Mouse (Mus musculus) hindbrain, embryonic 12.5 days (tissue): ENCODE data around the gene Gm20388. TPM values are rescaled to one million over a fixed set of nuclear protein-coding genes. Genes with fewer than 3 reads are reported as not detected.

ENCODE experiments used
- ATAC-seq: fragments of 200-750 bp; cut with Nextera tagmentation; 2 replicates; pipeline ENCODE4 v1.8.0; 2017; ENCODE audit warnings: moderate TSS enrichment; ENCODE audit not compliant: low FRiP score
- H3K27ac ChIP-seq: fragments of 300-500 bp; sonication (generic); 2 replicates; pipeline ENCODE4 v1.5.1; 2016; ENCODE audit warnings: mild to moderate bottlenecking
- H3K27me3 ChIP-seq: fragments of 300-500 bp; sonication (generic); 2 replicates; pipeline ENCODE4 v1.6.1; 2016; ENCODE audit warnings: mild to moderate bottlenecking
- H3K36me3 ChIP-seq: fragments of 300-500 bp; sonication (generic); 2 replicates; pipeline ENCODE4 v1.6.1; 2016; ENCODE audit warnings: mild to moderate bottlenecking
- H3K4me1 ChIP-seq: fragments of 300-500 bp; sonication (generic); 2 replicates; pipeline ENCODE4 v1.6.1; 2016
- H3K4me2 ChIP-seq: fragments of 300-500 bp; sonication (generic); replicated peaks from 2 replicates; pipeline ENCODE4 v1.6.1; 2016; ENCODE audit warnings: mild to moderate bottlenecking
- H3K4me3 ChIP-seq: fragments of 300-500 bp; sonication (generic); 2 replicates; pipeline ENCODE4 v1.5.1; 2016; ENCODE audit warnings: mild to moderate bottlenecking
- H3K9ac ChIP-seq: fragments of 300-500 bp; sonication (generic); 2 replicates; pipeline ENCODE4 v1.6.1; 2016; ENCODE audit warnings: mild to moderate bottlenecking, moderate library complexity
- H3K9me3 ChIP-seq: fragments of 300-500 bp; sonication (generic); replicated peaks from 2 replicates; pipeline ENCODE4 v1.6.1; 2016; ENCODE audit warnings: mild to moderate bottlenecking
- WGBS: fragments of 180-500 bp; shearing (Covaris S2); methylation state at CpG from one replicate; pipeline ENCODE4 v1.1.7; 2016; 5-methylcytosine and 5-hydroxymethylcytosine counted together
- polyA plus RNA-seq: library from polyadenylated mRNA; unstranded; fragments of >200 nt; fragmentation: Nextera tagmentation; extraction: Ambion mirVana; gene quantifications from 2 replicates; pipeline ENCODE4 v1.2.1, GENCODE M21; 2016

Gene Gm20388
- polyA plus RNA-seq, 1 experiment from 2014 or later, result not detected

- Histone ChIP-seq H3K9me3 (no peaks in the 10 kb centered on the region), H3K4me1 (peaks cover 11% of the 10 kb centered on the region), H3K4me2 (no peak overlapping the region), H3K36me3 (peaks cover 46% of the 10 kb centered on the region), H3K4me3 (no peak overlapping the region), H3K27me3 (no peaks in the 10 kb centered on the region), H3K27ac (no peak overlapping the region), H3K9ac (no peak overlapping the region)
- WGBS, result 77% methylated on average over 22 of the region's 22 CpGs
- no peak for ATAC-seq
These were observed 2107.6 kb downstream of the Gm20388 start for GRCm38 (mm10) chr8:122018046-122018831.

DNA sequence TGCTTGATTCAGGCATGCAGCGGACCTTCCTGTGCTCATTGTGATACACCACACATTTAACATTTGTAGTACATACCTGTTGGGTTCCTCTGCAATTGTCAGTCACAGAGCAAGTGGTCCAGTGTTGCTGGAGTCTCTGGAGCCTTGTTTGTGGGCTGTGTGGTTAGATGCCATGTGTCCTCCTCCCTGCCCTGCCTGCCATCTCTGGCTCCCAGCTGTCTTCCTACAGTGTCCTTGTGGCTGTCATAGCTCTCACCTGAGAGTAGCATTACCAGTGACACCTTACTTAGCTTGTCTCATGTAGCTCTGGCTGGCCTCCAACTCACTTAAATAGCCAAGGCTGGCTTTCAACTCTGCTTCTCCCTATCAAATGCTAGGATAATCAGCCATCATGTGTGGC is 2108.5 kb downstream of the Gm20388 start:
- ATAC-seq, result no peak
- Histone ChIP-seq H3K9ac (no peak overlapping the region), H3K9me3 (no peaks in the 10 kb centered on the region), H3K36me3 (peaks cover 53% of the 10 kb centered on the region), H3K4me2 (no peak overlapping the region), H3K27ac (no peak overlapping the region), H3K4me3 (no peak overlapping the region), H3K4me1 (peaks cover 11% of the 10 kb centered on the region), H3K27me3 (no peaks in the 10 kb centered on the region)
- WGBS, result 97% methylated on average over 1 of the region's 1 CpGs

GRCm38 (mm10) chr8:122020050-122020771 is 2109.6 kb downstream of the Gm20388 start:
- no peak for ATAC-seq
- H3K4me1 ChIP-seq, result peaks cover 11% of the 10 kb centered on the region; the same call in 1 of the 2 replicates
- no peaks in the 10 kb centered on the region for H3K9me3 ChIP-seq
- no peak overlapping the region for H3K27ac ChIP-seq
- no peaks in the 10 kb centered on the region for H3K27me3 ChIP-seq
- peaks cover 62% of the 10 kb centered on the region for H3K36me3 ChIP-seq
- 86% methylated on average over 8 of the region's 8 CpGs for WGBS
- no peak overlapping the region for H3K9ac ChIP-seq
- no peak overlapping the region for H3K4me2 ChIP-seq
- H3K4me3 ChIP-seq, result no peak overlapping the region

- Histone ChIP-seq H3K4me1 (peaks cover 11% of the 10 kb centered on the region; the same call in 1 of the 2 replicates), H3K9ac (no peak overlapping the region), H3K4me3 (no peak overlapping the region), H3K36me3 (peaks cover 73% of the 10 kb centered on the region), H3K4me2 (no peak overlapping the region), H3K9me3 (no peaks in the 10 kb centered on the region), H3K27ac (no peak overlapping the region), H3K27me3 (no peaks in the 10 kb centered on the region)
- 85% methylated on average over 2 of the region's 2 CpGs for WGBS
- no peak for ATAC-seq
These were observed 2111.1 kb downstream of the Gm20388 start for GRCm38 (mm10) chr8:122021725-122022124.

DNA sequence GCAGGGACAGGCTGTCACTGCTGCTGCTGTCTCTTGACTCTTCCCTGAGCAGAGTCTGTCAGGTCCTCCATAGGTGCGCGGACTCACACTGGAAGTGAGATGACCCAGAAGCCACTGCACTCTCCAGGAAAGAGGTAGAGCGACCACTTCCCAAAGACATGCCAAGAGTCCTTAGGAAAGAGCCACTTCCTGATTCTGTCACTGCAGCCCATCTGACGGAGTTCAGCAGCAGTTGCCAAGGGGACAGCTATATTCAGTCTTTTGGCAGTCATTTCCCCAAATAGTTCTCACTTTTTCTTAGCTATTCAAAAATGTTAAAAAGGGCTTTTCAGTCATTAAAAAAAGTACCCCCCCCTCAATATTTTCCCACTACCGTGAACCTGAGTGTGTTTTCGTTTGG is 2111.6 kb downstream of the Gm20388 start:
- ATAC-seq, result no peak
- WGBS, result 86% methylated on average over 6 of the region's 6 CpGs
- H3K4me2 ChIP-seq, result no peak overlapping the region
- peaks cover 72% of the 10 kb centered on the region for H3K36me3 ChIP-seq
- H3K27me3 ChIP-seq, result no peaks in the 10 kb centered on the region
- H3K4me3 ChIP-seq, result no peak overlapping the region
- H3K27ac ChIP-seq, result no peak overlapping the region
- no peak overlapping the region for H3K9ac ChIP-seq
- peaks cover 11% of the 10 kb centered on the region; the same call in 1 of the 2 replicates for H3K4me1 ChIP-seq
- H3K9me3 ChIP-seq, result no peaks in the 10 kb centered on the region

- H3K27ac ChIP-seq, result no peak overlapping the region
- no peaks in the 10 kb centered on the region for H3K9me3 ChIP-seq
- H3K9ac ChIP-seq, result no peak overlapping the region
- peaks cover 68% of the 10 kb centered on the region for H3K36me3 ChIP-seq
- H3K4me2 ChIP-seq, result no peak overlapping the region
- 80% methylated on average over 4 of the region's 4 CpGs for WGBS
- ATAC-seq, result no peak
- peaks cover 11% of the 10 kb centered on the region; the same call in 1 of the 2 replicates for H3K4me1 ChIP-seq
- no peaks in the 10 kb centered on the region for H3K27me3 ChIP-seq
- H3K4me3 ChIP-seq, result no peak overlapping the region
These were observed 2112.1 kb downstream of the Gm20388 start for GRCm38 (mm10) chr8:122022705-122023104.

GRCm38 (mm10) chr8:122025546-122025945 is 2114.9 kb downstream of the Gm20388 start:
- no peaks in the 10 kb centered on the region for H3K27me3 ChIP-seq
- no peak overlapping the region for H3K4me3 ChIP-seq
- peaks cover 46% of the 10 kb centered on the region for H3K36me3 ChIP-seq
- peaks cover 19% of the 10 kb centered on the region for H3K4me1 ChIP-seq
- 89% methylated on average over 9 of the region's 9 CpGs for WGBS
- no peak overlapping the region for H3K9ac ChIP-seq
- no peak for ATAC-seq
- no peaks in the 10 kb centered on the region for H3K9me3 ChIP-seq
- no peak overlapping the region for H3K4me2 ChIP-seq
- no peak overlapping the region for H3K27ac ChIP-seq

DNA sequence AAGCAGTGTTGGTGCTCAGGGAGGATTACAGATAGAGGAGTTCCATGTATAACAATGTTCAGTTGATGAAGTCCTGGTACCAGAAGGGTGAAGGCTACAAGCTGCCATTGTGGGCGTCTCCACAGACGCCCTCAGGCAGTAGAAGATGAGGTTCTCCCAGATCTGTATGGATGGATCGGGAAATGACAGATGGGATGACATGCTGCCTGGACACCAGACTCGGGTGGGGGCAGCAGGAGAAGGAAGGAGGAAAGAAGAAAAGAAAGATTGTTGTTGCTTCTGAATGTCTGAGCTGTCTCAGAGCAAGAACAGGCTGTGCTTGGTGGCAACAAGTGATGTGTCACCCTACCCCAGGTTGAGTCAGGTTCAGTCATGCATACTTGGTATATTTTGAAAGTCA is 2117.5 kb downstream of the Gm20388 start:
- H3K27ac ChIP-seq, result no peak overlapping the region
- H3K27me3 ChIP-seq, result no peaks in the 10 kb centered on the region
- H3K9me3 ChIP-seq, result no peaks in the 10 kb centered on the region
- peaks cover 28% of the 10 kb centered on the region for H3K4me1 ChIP-seq
- no peak overlapping the region for H3K4me2 ChIP-seq
- H3K9ac ChIP-seq, result no peak overlapping the region
- peaks cover 38% of the 10 kb centered on the region for H3K36me3 ChIP-seq
- 83% methylated on average over 4 of the region's 4 CpGs for WGBS
- ATAC-seq, result no peak
- H3K4me3 ChIP-seq, result no peak overlapping the region

DNA sequence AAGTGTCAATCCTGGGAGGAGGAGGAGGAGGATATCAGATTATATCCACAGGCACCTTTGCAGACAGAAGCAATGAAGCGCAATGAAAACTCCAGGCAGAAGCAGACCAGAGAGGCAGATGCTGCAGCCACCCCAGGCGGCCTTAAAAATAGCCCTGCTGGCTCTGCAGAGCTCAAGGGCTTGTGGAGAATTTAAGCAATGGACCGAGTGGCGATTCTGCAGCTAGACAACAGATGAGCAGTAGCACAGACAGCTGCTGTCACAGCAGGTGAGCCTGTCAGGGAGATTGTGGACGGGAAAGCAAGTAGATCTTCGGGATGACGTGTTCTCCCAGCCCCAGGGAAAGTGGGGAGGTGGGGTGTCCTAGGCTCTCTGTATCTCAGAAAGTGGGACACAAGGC is 2120.3 kb downstream of the Gm20388 start:
- peak overlapping the region; percentile 35 for H3K27ac ChIP-seq

GRCm38 (mm10) chr8:122032741-122033140 is 2122.1 kb downstream of the Gm20388 start:
- Histone ChIP-seq H3K27ac (peak overlapping the region; percentile 76), H3K36me3 (no peaks in the 10 kb centered on the region), H3K4me2 (no peak overlapping the region), H3K4me3 (no peak overlapping the region), H3K9me3 (no peaks in the 10 kb centered on the region), H3K4me1 (peaks cover 28% of the 10 kb centered on the region), H3K27me3 (no peaks in the 10 kb centered on the region), H3K9ac (no peak overlapping the region)
- 38% methylated on average over 9 of the region's 9 CpGs for WGBS
- peak; percentile 33; the same call in 1 of the 2 replicates for ATAC-seq

More for the DNA sequence above, 2120.3 kb downstream of the Gm20388 start:
- no peak for ATAC-seq
- Histone ChIP-seq H3K36me3 (peaks cover 12% of the 10 kb centered on the region), H3K4me3 (no peak overlapping the region), H3K27me3 (no peaks in the 10 kb centered on the region), H3K9me3 (no peaks in the 10 kb centered on the region), H3K4me2 (no peak overlapping the region), H3K9ac (peak overlapping the region; percentile 24; the same call in 1 of the 2 replicates), H3K4me1 (peaks cover 28% of the 10 kb centered on the region)
- 25% methylated on average over 7 of the region's 7 CpGs for WGBS

GRCm38 (mm10) chr8:122035543-122035942 is 2124.9 kb downstream of the Gm20388 start:
- Histone ChIP-seq H3K9ac (no peak overlapping the region), H3K27me3 (no peaks in the 10 kb centered on the region), H3K4me1 (peaks cover 17% of the 10 kb centered on the region), H3K27ac (no peak overlapping the region), H3K9me3 (no peaks in the 10 kb centered on the region), H3K4me3 (no peak overlapping the region), H3K36me3 (no peaks in the 10 kb centered on the region), H3K4me2 (no peak overlapping the region)
- 78% methylated on average over 7 of the region's 7 CpGs for WGBS
- ATAC-seq, result no peak

DNA sequence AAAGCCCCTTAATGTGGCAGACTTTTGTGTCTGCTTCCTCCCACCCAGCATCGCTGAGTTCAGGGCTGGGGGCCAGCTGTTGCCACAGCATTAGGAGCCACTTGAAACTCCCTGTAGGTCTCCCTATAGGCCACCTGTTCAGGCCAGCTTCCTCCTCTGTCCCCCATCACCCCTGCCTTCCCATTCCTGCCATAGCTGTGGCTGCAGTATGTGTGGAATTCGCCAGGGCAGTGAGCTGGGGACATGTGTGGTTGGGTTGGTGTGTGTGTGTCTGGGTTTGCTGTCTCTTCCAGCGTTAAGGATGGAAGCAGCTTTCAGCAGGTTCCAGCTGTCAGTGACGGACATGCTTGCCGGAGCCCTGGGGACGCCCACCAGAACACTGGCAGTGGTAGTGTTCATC is 2125.7 kb downstream of the Gm20388 start:
- Histone ChIP-seq H3K27me3 (no peaks in the 10 kb centered on the region), H3K4me1 (peaks cover 12% of the 10 kb centered on the region), H3K4me3 (no peak overlapping the region), H3K9ac (no peak overlapping the region), H3K4me2 (no peak overlapping the region), H3K9me3 (no peaks in the 10 kb centered on the region), H3K36me3 (no peaks in the 10 kb centered on the region), H3K27ac (no peak overlapping the region)
- 80% methylated on average over 6 of the region's 6 CpGs for WGBS
- no peak for ATAC-seq
